Mouse (Mus musculus) central nervous system, embryonic 18 days (tissue): ENCODE measurements around the gene Ttbk1. TPM values are rescaled to one million over a fixed set of nuclear protein-coding genes. Genes with fewer than 3 reads are reported as not detected.

Experiments used
- polyA plus RNA-seq: library from polyadenylated mRNA; depleted of rRNA; stranded (reverse); fragments of >200 nt; gene quantifications from 2 replicates; pipeline ENCODE4 v1.2.3, GENCODE M21; 2012; rRNA removed

Ttbk1 gene
- polyA plus RNA-seq, result 19.9 and 24.9 TPM in 2 replicates

DNA sequence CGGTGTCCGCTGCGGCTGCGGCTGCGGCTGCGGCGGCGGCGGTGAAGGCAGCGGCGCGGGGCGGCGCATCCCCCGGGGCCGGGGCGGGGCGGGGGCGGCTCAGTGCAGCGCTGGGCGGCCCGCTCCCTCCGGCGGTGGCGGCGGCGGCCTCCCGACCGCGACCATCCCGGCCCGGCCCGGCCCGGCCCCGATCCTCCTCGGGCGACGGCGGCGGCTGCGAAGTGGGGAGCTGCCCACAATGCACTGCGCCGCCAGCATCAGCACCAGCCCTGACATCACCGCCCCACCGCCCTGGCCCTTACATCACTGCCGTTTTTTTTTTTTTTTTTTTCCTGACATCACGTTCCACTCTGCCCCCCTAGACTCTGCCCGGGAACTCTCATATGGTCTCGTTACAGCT is at the start of gene Ttbk1:
Gene Ttbk1 (minus strand): TSS at position 245 of the 400 bp plus-strand sequence.

DNA sequence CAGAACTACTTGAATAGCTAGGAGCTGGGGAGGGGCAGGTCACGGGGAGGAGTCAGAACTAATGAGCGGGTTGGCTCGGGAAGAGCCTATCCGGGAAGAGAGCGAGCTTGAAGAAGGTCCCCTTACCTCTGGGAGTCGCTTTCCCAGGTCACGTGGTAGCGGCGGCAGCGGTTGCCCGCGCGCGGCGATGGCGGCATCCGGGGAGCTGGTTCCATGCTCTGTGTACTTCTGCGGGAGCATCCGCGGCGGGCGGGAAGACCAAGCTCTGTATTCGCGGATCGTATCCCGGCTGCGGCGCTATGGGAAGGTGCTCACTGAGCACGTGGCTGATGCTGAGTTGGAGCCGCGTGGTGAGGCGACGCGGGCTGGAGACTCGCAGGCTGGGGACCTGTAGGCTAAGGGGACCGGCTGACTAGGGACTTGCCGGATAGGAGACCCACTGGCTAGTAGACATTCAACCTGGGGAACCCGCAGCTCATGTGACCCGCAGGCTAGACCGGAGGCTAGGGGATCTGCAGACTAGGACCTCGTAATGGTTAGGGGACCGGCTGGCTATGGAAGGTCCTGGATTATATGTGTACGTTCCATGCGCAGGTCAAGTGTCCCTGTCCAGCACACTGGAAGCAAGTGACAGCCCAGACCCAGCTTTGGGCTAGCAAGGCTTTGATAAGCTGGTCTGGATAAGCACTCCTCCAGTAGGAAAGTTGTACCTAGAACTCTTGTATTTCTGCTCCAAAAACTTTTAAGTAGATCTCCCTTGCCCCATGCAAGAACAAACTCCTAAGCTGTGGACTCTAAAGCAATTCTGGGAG is 9.4 kb upstream of the Ttbk1 start, which contains the start of gene Dnph1:
Gene Dnph1 (plus strand): TSS at position 89 of the 812 bp plus-strand sequence.

DNA sequence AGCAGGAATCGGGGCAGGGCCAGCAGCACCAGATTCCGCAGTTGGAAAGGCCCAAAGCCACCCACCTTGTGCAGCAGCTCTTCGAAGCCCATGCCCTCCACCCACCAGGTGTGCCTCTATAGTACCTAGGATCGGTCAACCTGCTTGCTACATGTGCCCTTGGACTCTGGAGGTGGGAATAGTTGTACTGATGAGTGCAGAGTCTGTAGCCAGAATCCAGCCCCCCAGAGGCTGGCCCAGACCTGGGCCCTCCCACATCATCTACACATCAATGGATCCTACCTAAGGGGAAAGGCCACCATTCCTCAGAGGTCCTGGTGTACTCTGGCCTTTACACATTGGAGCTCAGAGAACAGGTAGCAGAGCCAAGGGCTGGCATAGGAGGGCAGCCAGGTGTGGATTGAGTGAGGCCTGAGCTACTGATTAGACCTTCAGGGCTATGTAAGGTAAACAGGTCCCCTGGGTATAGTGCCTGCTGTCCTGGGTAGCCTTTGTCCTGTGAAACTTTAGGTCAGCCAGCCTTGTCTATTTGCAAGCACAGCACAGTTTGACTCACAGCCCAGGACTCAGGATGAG is 49.1 kb downstream of the Ttbk1 start, which contains the start of gene Slc22a7:
Gene Slc22a7 (minus strand): TSS at position 160 of the 576 bp plus-strand sequence.

DNA sequence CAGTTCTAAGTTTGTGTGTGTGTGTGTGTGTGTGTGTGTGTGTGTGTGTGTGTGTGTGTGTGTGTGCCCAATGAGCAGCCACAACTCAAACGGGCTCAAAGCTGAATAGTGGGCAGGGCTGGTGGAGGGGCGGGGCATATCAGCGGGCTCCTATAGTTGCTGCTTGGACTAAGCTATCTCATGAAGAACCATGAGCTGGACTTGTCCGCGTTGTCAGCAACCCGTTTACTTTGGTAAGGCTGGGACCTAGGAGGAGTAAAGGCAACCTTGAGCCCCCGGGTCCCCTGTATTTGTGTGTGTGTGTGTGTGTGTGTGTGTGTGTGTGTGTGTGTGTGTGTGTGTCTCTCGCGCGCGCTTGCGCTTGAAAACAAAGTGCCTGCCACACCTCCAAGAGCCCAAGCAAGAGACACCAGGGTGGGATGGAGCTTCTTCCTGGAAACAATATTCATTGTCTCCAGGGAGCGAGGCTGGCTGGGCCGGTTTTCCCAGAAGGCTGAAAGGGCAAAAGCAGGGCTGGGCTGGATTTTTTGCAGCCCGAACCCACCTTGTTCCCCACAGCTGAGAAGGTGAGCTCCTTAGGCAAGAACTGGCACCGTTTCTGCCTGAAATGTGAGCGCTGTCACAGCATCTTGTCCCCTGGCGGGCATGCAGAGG is 58.6 kb downstream of the Ttbk1 start, which contains the start of gene Crip3:
Gene Crip3 (plus strand): TSS at position 166 of the 654 bp plus-strand sequence.

Other genes starting within 250 kb of the Ttbk1 start
- 108 and 110 TPM in 2 replicates for gene Polr1c, start 239.6 kb downstream of the Ttbk1 start, polyA plus RNA-seq
- gene Yipf3, start 239.6 kb downstream of the Ttbk1 start, polyA plus RNA-seq, result 59.5 and 62.7 TPM in 2 replicates
- gene Lrrc73, start 234.1 kb downstream of the Ttbk1 start, polyA plus RNA-seq, result 56.8 and 63.4 TPM in 2 replicates
- 42.6 and 47.1 TPM in 2 replicates for gene Tjap1, start 204.6 kb downstream of the Ttbk1 start, polyA plus RNA-seq
- 153 and 156 TPM in 2 replicates for gene Dlk2, start 190.3 kb downstream of the Ttbk1 start, polyA plus RNA-seq
- gene Abcc10, start 159.3 kb downstream of the Ttbk1 start, polyA plus RNA-seq, result 11.9 and 12.2 TPM in 2 replicates
- gene Zfp318, start 103.9 kb downstream of the Ttbk1 start, polyA plus RNA-seq, result 37.3 and 42.2 TPM in 2 replicates
- gene Crip3, start 58.7 kb downstream of the Ttbk1 start, polyA plus RNA-seq, result 12.4 and 16.1 TPM in 2 replicates
- 0.11 and 0.14 TPM in 2 replicates for gene Slc22a7, start 49.2 kb downstream of the Ttbk1 start, polyA plus RNA-seq
- 11.2 and 13.1 TPM in 2 replicates for gene Dnph1, start 9.0 kb upstream of the Ttbk1 start, polyA plus RNA-seq
- gene Cul9, start 58.7 kb upstream of the Ttbk1 start, polyA plus RNA-seq, result 40.4 and 42.3 TPM in 2 replicates
- 67.9 and 75.4 TPM in 2 replicates for gene Srf, start 68.5 kb upstream of the Ttbk1 start, polyA plus RNA-seq
- 15.2 and 17.2 TPM in 2 replicates for gene Ptk7, start 141.8 kb upstream of the Ttbk1 start, polyA plus RNA-seq
- gene Klc4, start 158.3 kb upstream of the Ttbk1 start, polyA plus RNA-seq, result 21.6 and 24.5 TPM in 2 replicates
- gene Mrpl2, start 158.6 kb upstream of the Ttbk1 start, polyA plus RNA-seq, result 41.8 and 42.2 TPM in 2 replicates
- 57.9 and 58.6 TPM in 2 replicates for gene Cul7, start 162.7 kb upstream of the Ttbk1 start, polyA plus RNA-seq
- 35.4 and 37.4 TPM in 2 replicates for gene Rrp36, start 186.7 kb upstream of the Ttbk1 start, polyA plus RNA-seq
- gene Mea1, start 191.1 kb upstream of the Ttbk1 start, polyA plus RNA-seq, result 185 and 210 TPM in 2 replicates
- gene Klhdc3, start 193.2 kb upstream of the Ttbk1 start, polyA plus RNA-seq, result 165 and 178 TPM in 2 replicates
- gene Ppp2r5d, start 217.4 kb upstream of the Ttbk1 start, polyA plus RNA-seq, result 100 and 101 TPM in 2 replicates
- gene Pex6, start 223.8 kb upstream of the Ttbk1 start, polyA plus RNA-seq, result 46.3 and 46.4 TPM in 2 replicates
- 2.0 and 2.5 TPM in 2 replicates for gene Gnmt, start 241.5 kb upstream of the Ttbk1 start, polyA plus RNA-seq